18 mouse cellular contexts compared by ENCODE assay signal in the genomic region with DNA sequence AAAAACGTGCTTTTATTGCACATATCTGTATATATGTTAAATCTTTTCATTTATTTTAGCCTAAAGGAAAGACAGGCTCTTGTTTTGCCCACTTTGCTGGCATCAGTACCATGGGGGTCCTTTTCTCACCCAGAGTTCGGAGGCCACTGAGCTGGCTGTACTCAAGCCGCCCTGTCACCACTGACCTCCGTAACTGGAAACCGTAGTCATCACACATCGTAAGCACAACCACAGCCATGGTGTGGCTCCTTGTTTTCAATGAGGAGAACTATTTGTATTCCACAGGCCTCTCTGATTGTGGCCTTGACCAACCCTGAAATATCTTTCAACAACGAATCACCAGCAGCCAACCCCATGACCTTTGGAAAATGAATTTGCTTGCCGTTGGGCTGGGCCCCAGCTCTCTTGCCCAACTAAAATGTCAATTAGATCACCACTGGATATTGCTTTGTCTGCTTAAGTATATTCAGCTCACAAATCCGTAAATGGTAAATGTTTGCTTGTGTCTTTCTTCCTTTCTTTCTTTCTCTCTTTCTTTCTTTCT.
DNase-seq lines count a peak whose midpoint lies in the region; ATAC-seq and TF ChIP-seq lines count a peak whose summit lies in the region.
"Had no signal": no experiment of that assay in that cellular context is flagged by ENCODE, and none has a peak within 500 bp of the region (broad histone marks: within the 10 kb centered on the region; RNA-seq: fewer than 3 reads in every experiment).

No protein-coding gene starts in this region.

- H3K4me1 ChIP-seq in midbrain, embryonic 10.5 days: peaks cover 87% of the 10 kb centered on the region
- peaks cover 10% of the 10 kb centered on the region for H3K4me1 ChIP-seq in midbrain, embryonic 15.5 days
- no peaks in the 10 kb centered on the region; the same call in 1 of the 2 replicates for H3K4me1 ChIP-seq in heart, embryonic 12.5 days (replicated peaks)

- peak; percentile 26 for DNase-seq in gastrocnemius, adult 2 months
- DNase-seq in gastrocnemius, postnatal 36 days: no peak
- DNase-seq in midbrain, embryonic 10.5 days (ENCODE audit: low spot score): no peak
- peak; percentile 76 to 80 for DNase-seq in adrenal gland, postnatal 36 days
- DNase-seq in lung, postnatal 14 days: peak; percentile 7
- DNase-seq: cerebellum, adult 11-12 months; cerebellum, postnatal 25 days; heart, postnatal 14 days; kidney, postnatal 4 days; right cerebral cortex, postnatal 14 days; thymus, postnatal 14 days had no signal

- H3K27me3 ChIP-seq in midbrain, embryonic 10.5 days (ENCODE audit: low read depth, poor library complexity, severe bottlenecking): peaks cover 38% of the 10 kb centered on the region
- no peaks in the 10 kb centered on the region; the same call in none of the 2 replicates for H3K27me3 ChIP-seq in midbrain, embryonic 15.5 days (replicated peaks)
- no peaks in the 10 kb centered on the region for H3K27me3 ChIP-seq in heart, embryonic 12.5 days (replicated peaks)

- no peak for ATAC-seq in midbrain, embryonic 15.5 days (replicated peaks)
- ATAC-seq in heart, embryonic 12.5 days (ENCODE audit: insufficient number of reproducible peaks, low FRiP score): no peak
- ATAC-seq in granulocyte monocyte progenitor cell, adult 5-6 weeks (replicated peaks; ENCODE audit: poor library complexity, severe bottlenecking): no peak
- ATAC-seq: forebrain, embryonic 16.5 days; inflammation-experienced regulatory T-cells, adult 6 months had no signal

- no peak overlapping the region for H3K27ac ChIP-seq in gastrocnemius, adult 2 months
- peak overlapping the region; percentile 86 for H3K27ac ChIP-seq in midbrain, embryonic 10.5 days (replicated peaks)
- H3K27ac ChIP-seq in midbrain, embryonic 15.5 days: no peak overlapping the region
- H3K27ac ChIP-seq in heart, embryonic 12.5 days (ENCODE audit: poor library complexity, severe bottlenecking): no peak overlapping the region
- H3K27ac ChIP-seq: liver, embryonic 14.5 days had no signal

- H3K4me3 ChIP-seq in gastrocnemius, adult 2 months: no peak overlapping the region
- no peak overlapping the region for H3K4me3 ChIP-seq in midbrain, embryonic 10.5 days
- no peak overlapping the region for H3K4me3 ChIP-seq in midbrain, embryonic 15.5 days
- no peak overlapping the region for H3K4me3 ChIP-seq in heart, embryonic 12.5 days
- H3K4me3 ChIP-seq: embryonic facial prominence, embryonic 10.5 days had no signal

- H3K9me3 ChIP-seq in midbrain, embryonic 10.5 days (replicated peaks): no peaks in the 10 kb centered on the region
- no peaks in the 10 kb centered on the region for H3K9me3 ChIP-seq in midbrain, embryonic 15.5 days
- H3K9me3 ChIP-seq in heart, embryonic 12.5 days (replicated peaks): no peaks in the 10 kb centered on the region
- H3K9me3 ChIP-seq: embryonic facial prominence, embryonic 10.5 days had no signal

- no peak for TF ChIP-seq CTCF in gastrocnemius, adult 2 months (IDR thresholded peaks at IDR 0.05)

- WGBS in midbrain, embryonic 10.5 days: 82% methylated on average over 9 of the region's 9 CpGs
- WGBS in midbrain, embryonic 15.5 days: 81% methylated on average over 9 of the region's 9 CpGs
- WGBS in heart, embryonic 12.5 days: 64% methylated on average over 9 of the region's 9 CpGs

- H3K9ac ChIP-seq in midbrain, embryonic 15.5 days: no peak overlapping the region
- H3K9ac ChIP-seq in heart, embryonic 12.5 days: no peak overlapping the region
- H3K9ac ChIP-seq: liver, embryonic 14.5 days had no signal

- H3K4me2 ChIP-seq in midbrain, embryonic 15.5 days: no peak overlapping the region
- H3K4me2 ChIP-seq in heart, embryonic 12.5 days: no peak overlapping the region

- intact Hi-C loops in gastrocnemius, adult 2 months (cut with DNase I): no loop called here
- intact Hi-C loops in gastrocnemius, postnatal 36 days (cut with DNase I): no loop called here

- 0 out of 2 replicates have a peak, but pooled peaks cover 5% of the 10 kb centered on the region for H3K36me3 ChIP-seq in midbrain, embryonic 10.5 days
- no peaks in the 10 kb centered on the region for H3K36me3 ChIP-seq in midbrain, embryonic 15.5 days (replicated peaks)
- no peaks in the 10 kb centered on the region for H3K36me3 ChIP-seq in heart, embryonic 12.5 days
- H3K36me3 ChIP-seq: embryonic facial prominence, embryonic 10.5 days had no signal

Comparison
In these comparisons a context has a peak if more than half of its experiments do, and no peak if none do; other contexts are left out.
1. DNase-seq: peak in gastrocnemius, adult 2 months (single experiment), adrenal gland, postnatal 36 days (2 of 2) and lung, postnatal 14 days (single experiment); none in gastrocnemius, postnatal 36 days (0 of 2) and midbrain, embryonic 10.5 days (single experiment).